7 mouse cellular contexts compared by ENCODE assay signal in genomic region chr15:84896216-84896615, GRCm38 (mm10). TPM values are rescaled to one million over a fixed set of nuclear protein-coding genes. Genes with fewer than 3 reads are reported as not detected.
A peak's percentile ranks its signal among the peaks of the same experiment; 100 is the strongest.
DNase-seq lines count a peak whose midpoint lies in the region; ATAC-seq and TF ChIP-seq lines count a peak whose summit lies in the region.
"Not testable (repeated sequence)": the region's sequence is repeated elsewhere in the genome, so short reads cannot be mapped to it uniquely, and the experiment has no call there.

No protein-coding gene starts in this region.

- H3K9ac ChIP-seq in heart, adult 2 months (ENCODE audit: low read depth, low read length); midbrain, embryonic 11.5 days (ENCODE audit: low read length): not testable (repeated sequence)

- H3K4me1 ChIP-seq in heart, adult 2 months (ENCODE audit: control insufficient read depth, insufficient read depth, low read length); midbrain, embryonic 11.5 days (ENCODE audit: control insufficient read depth, insufficient read depth, low read length): not testable (repeated sequence)

- not testable (repeated sequence) for TF ChIP-seq CTCF in heart, adult 2 months (IDR thresholded peaks at IDR 0.05)

- H3K27me3 ChIP-seq in heart, adult 2 months (ENCODE audit: control insufficient read depth, insufficient read depth, low read length), result not testable (repeated sequence)
- peaks cover 17% of the 10 kb centered on the region for H3K27me3 ChIP-seq in midbrain, embryonic 11.5 days (ENCODE audit: control insufficient read depth, insufficient read depth, low read length)

- intact Hi-C loops in heart, adult 2 months (cut with DNase I), result not testable (repeated sequence)
- intact Hi-C loops in left cerebral cortex, postnatal 4 days (cut with DNase I), result loop anchor here (10.0 kb wide), 1 partner anchor 91 kb away; no protein-coding TSS in a partner anchor

- not testable (repeated sequence) for H3K27ac ChIP-seq in heart, adult 2 months; midbrain, embryonic 11.5 days (ENCODE audit: low read depth, low read length)

- not testable (repeated sequence) for TF ChIP-seq EP300 in heart, adult 2 months (IDR thresholded peaks at IDR 0.05; ENCODE audit: insufficient read depth, low read depth, low read length)

- peak; percentile 60 for ATAC-seq in CD4-positive, CD25-positive, alpha-beta regulatory T cell, adult 4 months
- not testable (repeated sequence) for ATAC-seq in midbrain, embryonic 11.5 days (ENCODE audit: low FRiP score)

- H3K4me2 ChIP-seq in midbrain, embryonic 11.5 days, result not testable (repeated sequence)

- WGBS in heart, adult 2 months, result 40% methylated on average over 10 of the region's 10 CpGs
- 81% methylated on average over 10 of the region's 10 CpGs for WGBS in midbrain, embryonic 11.5 days

- DNase-seq in adrenal gland, adult (ENCODE audit: inconsistent age in 2 of 2, low spot score in 1 of 2), result peak; percentile 16 to 36
- peak; percentile 34 to 44 for DNase-seq in cerebellum, postnatal 10 days
- DNase-seq in heart, adult 2 months, result peak; percentile 22 to 25
- peak; percentile 13 for DNase-seq in left cerebral cortex, postnatal 4 days
- peak; percentile 14 for DNase-seq in midbrain, embryonic 11.5 days (ENCODE audit: low spot score, missing footprints)
- peak; percentile 15 to 52 for DNase-seq in urinary bladder, adult 18-20 months (ENCODE audit: low spot score in 2 of 2)

- TF ChIP-seq POLR2A in heart, adult 2 months (IDR thresholded peaks at IDR 0.05; ENCODE audit: insufficient read depth, low read depth, low read length), result not testable (repeated sequence)

- not testable (repeated sequence) for H3K9me3 ChIP-seq in midbrain, embryonic 11.5 days (ENCODE audit: control insufficient read depth, low read length)

- not testable (repeated sequence) for H3K36me3 ChIP-seq in heart, adult 2 months (ENCODE audit: control insufficient read depth, insufficient read depth, low read length); midbrain, embryonic 11.5 days (ENCODE audit: control insufficient read depth, insufficient read depth, low read length)

- not testable (repeated sequence) for H3K79me2 ChIP-seq in heart, adult 2 months (replicated peaks; ENCODE audit: control insufficient read depth, insufficient read depth, low read length)

- H3K4me3 ChIP-seq in heart, adult 2 months; midbrain, embryonic 11.5 days (ENCODE audit: low read depth, low read length): not testable (repeated sequence)

RNA-seq across cellular contexts. Expression of gene Gm29666, which starts 23.6 kb away (rescaled TPM):
- under 1 TPM; 0.44 to 0.68 TPM for polyA plus RNA-seq in CD4-positive, CD25-positive, alpha-beta regulatory T cell, adult 4 months (2017; shearing (Covaris generic))
- total RNA-seq in heart, adult 2 months (2021), result under 1 TPM; 0.11 to 0.13 TPM
- polyA plus RNA-seq in heart, adult 2 months (2012; rRNA removed), result 0.16 and 0.29 TPM in 2 replicates
- total RNA-seq in left cerebral cortex, postnatal 4 days (2021), result 1 to 10 TPM; 1.6 to 1.7 TPM
- polyA plus RNA-seq in midbrain, embryonic 11.5 days (2014; fragmentation: Nextera tagmentation; extraction: Ambion mirVana), result 0.61 and 0.66 TPM in 2 replicates

RNA-seq across cellular contexts. Expression of gene Nup50, which starts 27.0 kb away (rescaled TPM):
- 10 to 100 TPM; 25.6 to 25.7 TPM for polyA plus RNA-seq in CD4-positive, CD25-positive, alpha-beta regulatory T cell, adult 4 months (2017; shearing (Covaris generic))
- total RNA-seq in heart, adult 2 months (2021), result 10 to 100 TPM; 15.5 to 16.6 TPM
- polyA plus RNA-seq in heart, adult 2 months (2012; rRNA removed), result 3.8 and 5.5 TPM in 2 replicates
- 10 to 100 TPM; 30.5 to 33.9 TPM for total RNA-seq in left cerebral cortex, postnatal 4 days (2021)
- polyA plus RNA-seq in midbrain, embryonic 11.5 days (2014; fragmentation: Nextera tagmentation; extraction: Ambion mirVana), result 66.8 and 71.7 TPM in 2 replicates

RNA-seq across cellular contexts. Expression of gene Phf21b, which starts 40.4 kb away (rescaled TPM):
- 1 to 10 TPM in 1 of 2 experiments, under 1 TPM in 1; 0.96 to 1.9 TPM for polyA plus RNA-seq in CD4-positive, CD25-positive, alpha-beta regulatory T cell, adult 4 months (2017; shearing (Covaris generic))
- 1 to 10 TPM; 1.1 TPM for total RNA-seq in heart, adult 2 months (2021)
- polyA plus RNA-seq in heart, adult 2 months (2012; rRNA removed), result 3.3 and 4.1 TPM in 2 replicates
- 10 to 100 TPM in 1 of 2 experiments, 1 to 10 TPM in 1; 9.3 to 13.1 TPM for total RNA-seq in left cerebral cortex, postnatal 4 days (2021)
- polyA plus RNA-seq in midbrain, embryonic 11.5 days (2014; fragmentation: Nextera tagmentation; extraction: Ambion mirVana), result 26.4 and 26.8 TPM in 2 replicates
